In the genomic region with DNA sequence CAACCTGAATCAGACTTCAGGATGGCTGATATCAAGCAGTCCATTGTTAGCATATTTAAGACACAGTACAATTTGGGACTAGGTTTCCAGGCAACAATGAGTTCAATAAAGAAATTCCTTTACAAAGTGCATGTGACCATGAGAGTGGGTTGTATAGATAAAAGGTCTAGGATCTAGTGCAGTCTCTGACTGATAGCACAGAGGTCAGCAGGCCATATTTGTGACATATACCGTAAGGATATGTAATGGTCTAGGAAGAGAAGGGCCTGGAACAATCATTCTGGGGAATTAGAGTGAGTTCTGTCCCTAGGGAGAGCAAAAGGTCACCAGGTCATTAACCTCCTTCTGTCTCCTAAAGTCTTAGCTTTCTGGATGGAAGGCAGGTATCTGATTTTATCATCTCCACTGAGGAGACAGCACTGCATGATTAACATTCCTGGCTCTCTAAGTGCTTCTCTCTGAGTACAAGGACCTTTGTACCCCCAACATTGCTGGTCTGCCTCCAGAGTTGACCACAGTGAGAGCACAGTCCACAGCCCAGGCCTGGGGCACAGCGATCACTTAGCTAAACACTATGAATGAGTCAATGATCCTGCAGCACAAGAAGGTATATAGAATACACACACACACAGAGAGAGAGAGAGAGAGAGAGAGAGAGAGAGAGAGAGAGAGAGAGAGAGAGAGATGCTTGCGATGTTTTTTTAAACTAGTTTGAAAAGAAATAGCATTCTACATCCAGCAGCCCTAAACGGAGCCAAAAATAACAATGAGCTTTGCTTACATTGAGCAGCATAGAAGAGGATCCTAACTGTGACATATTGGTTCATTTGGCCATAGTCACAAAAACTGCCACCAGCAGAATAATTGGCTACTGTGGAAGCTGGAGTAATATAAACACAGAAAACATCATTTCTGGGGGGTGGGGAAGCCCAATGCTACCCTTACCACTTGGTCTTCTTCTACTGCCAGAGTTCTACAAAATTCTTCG, we compare ENCODE assay signal across 14 mouse cellular contexts. TPM values are rescaled to one million over a fixed set of nuclear protein-coding genes. Genes with fewer than 3 reads are reported as not detected.
DNase-seq lines count a peak whose midpoint lies in the region; ATAC-seq and TF ChIP-seq lines count a peak whose summit lies in the region.
"Had no signal": no experiment of that assay in that cellular context is flagged by ENCODE, and none has a peak within 500 bp of the region (broad histone marks: within the 10 kb centered on the region; RNA-seq: fewer than 3 reads in every experiment).

No protein-coding gene starts in this region.

- no peaks in the 10 kb centered on the region for H3K9me3 ChIP-seq in stomach, embryonic 14.5 days (ENCODE audit: control insufficient read depth, low read depth, low read length)
- no peaks in the 10 kb centered on the region for H3K9me3 ChIP-seq in stomach, postnatal 0 days (ENCODE audit: control insufficient read depth, low read length)
- H3K9me3 ChIP-seq in heart, embryonic 11.5 days (replicated peaks; ENCODE audit: control insufficient read depth, low read length) = no peaks in the 10 kb centered on the region
- no peaks in the 10 kb centered on the region for H3K9me3 ChIP-seq in forebrain, embryonic 11.5 days (ENCODE audit: control insufficient read depth, low read length)
- H3K9me3 ChIP-seq: forebrain, embryonic 10.5 days; midbrain, embryonic 10.5 days had no signal

- TF ChIP-seq EP300 in stomach, postnatal 0 days (optimal IDR thresholded peaks at IDR 0.05) = no peak

- ATAC-seq in stomach, embryonic 14.5 days (ENCODE audit: insufficient number of reproducible peaks, insufficient read depth, low FRiP score, low read depth) = peak; percentile 56; the same call in 1 of the 2 replicates
- no peak for ATAC-seq in stomach, postnatal 0 days (ENCODE audit: low FRiP score, low TSS enrichment)
- ATAC-seq in heart, embryonic 11.5 days (replicated peaks; ENCODE audit: insufficient number of reproducible peaks, low FRiP score, low TSS enrichment) = no peak
- ATAC-seq in forebrain, embryonic 11.5 days (replicated peaks; ENCODE audit: low FRiP score) = no peak

- TF ChIP-seq CTCF in stomach, postnatal 0 days (IDR thresholded peaks at IDR 0.05; ENCODE audit: low read depth) = no peak
- no peak for TF ChIP-seq CTCF in kidney, adult 2 months (conservative IDR thresholded peaks at IDR 0.05; ENCODE audit: insufficient read depth, insufficient read length, low read depth, low read length)
- no peak for TF ChIP-seq CTCF in liver, adult 2 months (IDR thresholded peaks at IDR 0.05; ENCODE audit: low read depth, low read length)

- WGBS in stomach, embryonic 14.5 days = 49% methylated on average over 5 of the region's 5 CpGs
- WGBS in stomach, postnatal 0 days = 45% methylated on average over 5 of the region's 5 CpGs
- 64% methylated on average over 5 of the region's 5 CpGs for WGBS in kidney, adult 2 months
- WGBS in liver, adult 2 months = 37% methylated on average over 5 of the region's 5 CpGs
- WGBS in heart, embryonic 11.5 days (ENCODE audit: insufficient replicate concordance) = 59% methylated on average over 5 of the region's 5 CpGs
- 81% methylated on average over 5 of the region's 5 CpGs for WGBS in forebrain, embryonic 11.5 days

- H3K4me1 ChIP-seq in stomach, embryonic 14.5 days (ENCODE audit: control insufficient read depth, insufficient read depth, low read length) = no peaks in the 10 kb centered on the region
- no peaks in the 10 kb centered on the region for H3K4me1 ChIP-seq in stomach, postnatal 0 days (replicated peaks; ENCODE audit: control insufficient read depth, insufficient read depth)
- no peaks in the 10 kb centered on the region; the same call in 1 of the 2 replicates for H3K4me1 ChIP-seq in kidney, adult 2 months (ENCODE audit: control insufficient read depth, insufficient read depth, low read length)
- 0 out of 2 replicates have a peak, but pooled peaks cover 1% of the 10 kb centered on the region for H3K4me1 ChIP-seq in liver, adult 2 months (ENCODE audit: control insufficient read depth, insufficient read depth, low read length)
- no peaks in the 10 kb centered on the region for H3K4me1 ChIP-seq in heart, embryonic 11.5 days (ENCODE audit: control insufficient read depth, insufficient read depth, low read length)
- H3K4me1 ChIP-seq in forebrain, embryonic 11.5 days (replicated peaks; ENCODE audit: control insufficient read depth, insufficient read depth, low read length) = no peaks in the 10 kb centered on the region
- H3K4me1 ChIP-seq: midbrain, embryonic 10.5 days had no signal

- no peak overlapping the region for H3K9ac ChIP-seq in stomach, embryonic 14.5 days (replicated peaks; ENCODE audit: low read depth, low read length)
- no peak overlapping the region for H3K9ac ChIP-seq in stomach, postnatal 0 days (ENCODE audit: low read length)
- no peak overlapping the region for H3K9ac ChIP-seq in liver, adult 2 months (ENCODE audit: low read depth, low read length)
- H3K9ac ChIP-seq in heart, embryonic 11.5 days (ENCODE audit: low read depth, low read length) = no peak overlapping the region
- H3K9ac ChIP-seq in forebrain, embryonic 11.5 days (ENCODE audit: low read length) = no peak overlapping the region
- H3K9ac ChIP-seq: liver, embryonic 14.5 days had no signal

- peak overlapping the region; percentile 39; the same call in 1 of the 2 replicates for H3K27ac ChIP-seq in stomach, embryonic 14.5 days (ENCODE audit: low read length)
- H3K27ac ChIP-seq in stomach, postnatal 0 days (replicated peaks) = no peak overlapping the region
- H3K27ac ChIP-seq in kidney, adult 2 months (ENCODE audit: insufficient read depth, low read depth, low read length) = no peak overlapping the region
- H3K27ac ChIP-seq in liver, adult 2 months (replicated peaks; ENCODE audit: insufficient read depth, low read depth, low read length) = peak overlapping the region; percentile 47; the same call in 1 of the 2 replicates
- no peak overlapping the region for H3K27ac ChIP-seq in heart, embryonic 11.5 days (ENCODE audit: low read depth, low read length)
- H3K27ac ChIP-seq in forebrain, embryonic 11.5 days (ENCODE audit: low read depth, low read length) = no peak overlapping the region
- H3K27ac ChIP-seq: forebrain, embryonic 10.5 days; liver, embryonic 14.5 days; midbrain, embryonic 10.5 days had no signal

- no peak for TF ChIP-seq POLR2A in kidney, adult 2 months (IDR thresholded peaks at IDR 0.05; ENCODE audit: low read depth, low read length)
- TF ChIP-seq POLR2A in liver, adult 2 months (IDR thresholded peaks at IDR 0.05; ENCODE audit: extremely low read depth, insufficient read depth, low read length) = no peak

- H3K4me2 ChIP-seq in stomach, embryonic 14.5 days (replicated peaks; ENCODE audit: low read depth, low read length) = no peak overlapping the region
- H3K4me2 ChIP-seq in stomach, postnatal 0 days (replicated peaks; ENCODE audit: low read depth) = no peak overlapping the region
- no peak overlapping the region for H3K4me2 ChIP-seq in heart, embryonic 11.5 days
- H3K4me2 ChIP-seq in forebrain, embryonic 11.5 days (ENCODE audit: low read depth, low read length, severe bottlenecking) = no peak overlapping the region

- H3K79me2 ChIP-seq in liver, adult 2 months (ENCODE audit: control insufficient read depth, insufficient read depth, low read length) = no peaks in the 10 kb centered on the region

- H3K4me3 ChIP-seq in stomach, embryonic 14.5 days (ENCODE audit: low read depth, low read length) = no peak overlapping the region
- H3K4me3 ChIP-seq in stomach, postnatal 0 days (ENCODE audit: low read depth, low read length) = no peak overlapping the region
- H3K4me3 ChIP-seq in kidney, adult 2 months (ENCODE audit: insufficient read depth, low read depth, low read length) = no peak overlapping the region
- H3K4me3 ChIP-seq in liver, adult 2 months (ENCODE audit: insufficient read depth, low read depth, low read length) = no peak overlapping the region
- no peak overlapping the region for H3K4me3 ChIP-seq in heart, embryonic 11.5 days (ENCODE audit: low read depth, low read length)
- H3K4me3 ChIP-seq in forebrain, embryonic 11.5 days (ENCODE audit: low read depth, low read length) = no peak overlapping the region
- H3K4me3 ChIP-seq: forebrain, embryonic 10.5 days; midbrain, embryonic 10.5 days had no signal

- H3K36me3 ChIP-seq in stomach, embryonic 14.5 days (ENCODE audit: control insufficient read depth, insufficient read depth, low read length) = no peaks in the 10 kb centered on the region
- no peaks in the 10 kb centered on the region for H3K36me3 ChIP-seq in stomach, postnatal 0 days (ENCODE audit: control insufficient read depth, insufficient read depth, low read length)
- no peaks in the 10 kb centered on the region for H3K36me3 ChIP-seq in kidney, adult 2 months (ENCODE audit: control insufficient read depth, insufficient read depth, low read length)
- no peaks in the 10 kb centered on the region for H3K36me3 ChIP-seq in liver, adult 2 months (ENCODE audit: control insufficient read depth, insufficient read depth, low read length)
- H3K36me3 ChIP-seq in heart, embryonic 11.5 days (ENCODE audit: control insufficient read depth, insufficient read depth, low read length) = no peaks in the 10 kb centered on the region
- H3K36me3 ChIP-seq in forebrain, embryonic 11.5 days (ENCODE audit: control insufficient read depth, insufficient read depth, low read length) = no peaks in the 10 kb centered on the region
- H3K36me3 ChIP-seq: forebrain, embryonic 10.5 days; midbrain, embryonic 10.5 days had no signal

- H3K27me3 ChIP-seq in stomach, embryonic 14.5 days (ENCODE audit: control insufficient read depth, insufficient read depth, low read length) = no peaks in the 10 kb centered on the region
- no peaks in the 10 kb centered on the region for H3K27me3 ChIP-seq in stomach, postnatal 0 days (ENCODE audit: control insufficient read depth, insufficient read depth, low read length)
- H3K27me3 ChIP-seq in kidney, adult 2 months (replicated peaks; ENCODE audit: control insufficient read depth, insufficient read depth, low read length) = no peaks in the 10 kb centered on the region
- H3K27me3 ChIP-seq in liver, adult 2 months (ENCODE audit: control insufficient read depth, insufficient read depth, low read length) = no peaks in the 10 kb centered on the region
- H3K27me3 ChIP-seq in heart, embryonic 11.5 days (ENCODE audit: control insufficient read depth, insufficient read depth, low read length) = no peaks in the 10 kb centered on the region
- no peaks in the 10 kb centered on the region for H3K27me3 ChIP-seq in forebrain, embryonic 11.5 days (ENCODE audit: control insufficient read depth, insufficient read depth, low read length)

- DNase-seq in stomach, postnatal 0 days (ENCODE audit: low spot score) = no peak
- peak; percentile 64 for DNase-seq in kidney, adult 2 months
- peak; percentile 91 for DNase-seq in liver, adult 2 months (ENCODE audit: extremely low read depth, low read depth, low spot score)
- no peak for DNase-seq in thymus, postnatal 36 days
- no peak for DNase-seq in cerebellum, adult 8-10 months
- no peak for DNase-seq in forebrain, embryonic 11.5 days (ENCODE audit: low spot score)
- DNase-seq: adrenal gland, adult 8-10 months; heart, postnatal 10 days; right cerebral cortex, adult 18-20 months had no signal

RNA-seq across cellular contexts. Expression of a gene that starts 27.7 kb away (rescaled TPM):
- polyA plus RNA-seq in stomach, embryonic 14.5 days (2014; fragmentation: Nextera tagmentation; extraction: Ambion mirVana) = 3.4 and 4.7 TPM in 2 replicates
- 3.6 and 3.7 TPM in 2 replicates for polyA plus RNA-seq in stomach, postnatal 0 days (2015; fragmentation: Nextera tagmentation; extraction: Ambion mirVana)
- polyA plus RNA-seq in kidney, adult 2 months (2012; rRNA removed) = 8.4 and 8.7 TPM in 2 replicates
- 76.6 and 90.1 TPM in 2 replicates for total RNA-seq in liver, adult 2 months (2014; rRNA removed)
- 38.3 and 40.9 TPM in 2 replicates for polyA plus RNA-seq in liver, adult 2 months (2012; rRNA removed)
- 0.13 and 0.38 TPM in 2 replicates for polyA plus RNA-seq in heart, embryonic 11.5 days (2014; fragmentation: Nextera tagmentation; extraction: Ambion mirVana)
- 0.35 and 0.56 TPM in 2 replicates for polyA plus RNA-seq in forebrain, embryonic 11.5 days (2014; fragmentation: Nextera tagmentation; extraction: Ambion mirVana)

Comparison
In these comparisons a context has a peak if more than half of its experiments do, and no peak if none do; other contexts are left out.
1. H3K27ac ChIP-seq: peak in stomach, embryonic 14.5 days (single experiment) and liver, adult 2 months (single experiment); none in stomach, postnatal 0 days (single experiment), kidney, adult 2 months (single experiment), heart, embryonic 11.5 days (single experiment) and forebrain, embryonic 11.5 days (single experiment).
2. DNase-seq: peak in kidney, adult 2 months (single experiment) and liver, adult 2 months (single experiment); none in stomach, postnatal 0 days (single experiment), thymus, postnatal 36 days (0 of 2), cerebellum, adult 8-10 months (single experiment) and forebrain, embryonic 11.5 days (single experiment).